Mouse (Mus musculus): Measurements from ENCODE around the gene Tmem196. TPM values are rescaled to one million over a fixed set of nuclear protein-coding genes. Genes with fewer than 3 reads are reported as not detected.

Gene Tmem196
- 0.05 TPM in 1 of 2 replicates, not detected in the other for polyA plus RNA-seq (2012; rRNA removed)
- not detected in 2 replicates for polyA plus RNA-seq (2014; fragmentation: Nextera tagmentation; extraction: Ambion mirVana)

GRCm38 (mm10) chr12:119945589-119946310, at the start of gene Tmem196:
Gene Tmem196 (plus strand): TSS chr12:119945822.
- no peak within 1 kb of the TSS; a peak in 1 of 4 replicates for H3K4me3 ChIP-seq (ENCODE audit: insufficient read depth in 1 of 2, low read depth in 2 of 2, low read length in 2 of 2)
- ATAC-seq (ENCODE audit: insufficient read depth): no peak
- 3% methylated on average over 25 of the region's 25 CpGs for WGBS (ENCODE audit: insufficient replicate concordance)
- H3K27me3 ChIP-seq (ENCODE audit: control insufficient read depth, insufficient read depth, low read length): peaks cover 4% of the 10 kb centered on the region; the same call in 1 of the 2 replicates
- TF ChIP-seq EP300 (IDR thresholded peaks at IDR 0.05; ENCODE audit: low read depth): no peak
- TF ChIP-seq CTCF (IDR thresholded peaks at IDR 0.05; ENCODE audit: low read depth): no peak
- no peaks in the 10 kb centered on the region for H3K4me1 ChIP-seq (replicated peaks; ENCODE audit: control insufficient read depth in 2 of 2, insufficient read depth in 2 of 2, low read length in 1 of 2)
- H3K9me3 ChIP-seq (ENCODE audit: control insufficient read depth, low read length): no peaks in the 10 kb centered on the region
- H3K4me2 ChIP-seq (ENCODE audit: low read depth): no peak within 1 kb of the TSS; the same call in 1 of the 2 replicates
- no peak within 1 kb of the TSS for H3K9ac ChIP-seq (replicated peaks)
- H3K27ac ChIP-seq: no peak within 1 kb of the TSS
- DNase-seq (ENCODE audit: low read depth in 3 of 3, low spot score in 3 of 3): no peak
- H3K36me3 ChIP-seq (replicated peaks; ENCODE audit: control insufficient read depth, insufficient read depth, low read depth): no peaks in the 10 kb centered on the region

DNA sequence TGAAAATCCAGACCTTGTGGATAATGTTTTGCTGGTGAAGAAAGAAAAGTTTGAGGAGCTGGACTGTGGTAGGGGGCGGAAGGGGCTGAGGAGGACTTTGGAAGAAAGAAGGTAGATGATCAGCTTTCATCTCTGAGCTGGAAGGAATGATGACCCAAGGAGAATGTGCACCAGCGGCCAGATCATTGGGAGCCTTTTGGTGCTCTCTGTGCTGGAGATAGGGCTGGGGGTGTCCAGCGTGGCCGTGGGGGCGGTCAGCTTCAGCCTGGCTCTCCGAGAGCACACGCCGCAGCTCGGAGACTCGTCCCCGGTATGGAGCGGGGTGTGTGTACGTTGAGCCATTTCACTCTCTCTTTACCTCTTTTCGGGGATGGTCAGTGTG, 680 bp downstream of the Tmem196 start:
- Histone ChIP-seq H3K27me3 (ENCODE audit: control insufficient read depth, insufficient read depth, low read length) (peaks cover 4% of the 10 kb centered on the region; the same call in 1 of the 2 replicates), H3K9me3 (ENCODE audit: control insufficient read depth, low read length) (no peaks in the 10 kb centered on the region), H3K9ac (replicated peaks) (no peak overlapping the region), H3K36me3 (replicated peaks; ENCODE audit: control insufficient read depth, insufficient read depth, low read depth) (no peaks in the 10 kb centered on the region), H3K4me1 (replicated peaks; ENCODE audit: control insufficient read depth in 2 of 2, insufficient read depth in 2 of 2, low read length in 1 of 2) (no peaks in the 10 kb centered on the region), H3K27ac (no peak overlapping the region), H3K4me2 (ENCODE audit: low read depth) (no peak overlapping the region), H3K4me3 (ENCODE audit: insufficient read depth in 1 of 2, low read depth in 2 of 2, low read length in 2 of 2) (no peak overlapping the region)
- no peak for TF ChIP-seq EP300 (IDR thresholded peaks at IDR 0.05; ENCODE audit: low read depth)
- no peak for TF ChIP-seq CTCF (IDR thresholded peaks at IDR 0.05; ENCODE audit: low read depth)
- no peak for DNase-seq (ENCODE audit: low read depth in 3 of 3, low spot score in 3 of 3)
- 9% methylated on average over 14 of the region's 14 CpGs for WGBS (ENCODE audit: insufficient replicate concordance)
- no peak for ATAC-seq (ENCODE audit: insufficient read depth)

GRCm38 (mm10) chr12:119957041-119957440, 11.4 kb downstream of the Tmem196 start:
- H3K4me3 ChIP-seq (ENCODE audit: insufficient read depth in 1 of 2, low read depth in 2 of 2, low read length in 2 of 2): no peak overlapping the region
- no peaks in the 10 kb centered on the region for H3K4me1 ChIP-seq (replicated peaks; ENCODE audit: control insufficient read depth in 2 of 2, insufficient read depth in 2 of 2, low read length in 1 of 2)
- H3K9ac ChIP-seq (replicated peaks): no peak overlapping the region
- ATAC-seq (ENCODE audit: insufficient read depth) (no peak), DNase-seq (ENCODE audit: low read depth in 3 of 3, low spot score in 3 of 3) (no peak)
- no peak overlapping the region for H3K27ac ChIP-seq
- no peak overlapping the region for H3K4me2 ChIP-seq (ENCODE audit: low read depth)
- no peaks in the 10 kb centered on the region for H3K9me3 ChIP-seq (ENCODE audit: control insufficient read depth, low read length)
- no peaks in the 10 kb centered on the region for H3K36me3 ChIP-seq (replicated peaks; ENCODE audit: control insufficient read depth, insufficient read depth, low read depth)
- WGBS (ENCODE audit: insufficient replicate concordance): 59% methylated on average over 3 of the region's 3 CpGs
- no peak for TF ChIP-seq EP300 (IDR thresholded peaks at IDR 0.05; ENCODE audit: low read depth)
- TF ChIP-seq CTCF (IDR thresholded peaks at IDR 0.05; ENCODE audit: low read depth): no peak
- no peaks in the 10 kb centered on the region for H3K27me3 ChIP-seq (ENCODE audit: control insufficient read depth, insufficient read depth, low read length)

- 34% methylated on average over 1 of the region's 1 CpGs for WGBS (ENCODE audit: insufficient replicate concordance)
- TF ChIP-seq CTCF (IDR thresholded peaks at IDR 0.05; ENCODE audit: low read depth) (no peak), EP300 (IDR thresholded peaks at IDR 0.05; ENCODE audit: low read depth) (no peak)
- no peak for DNase-seq (ENCODE audit: low read depth in 3 of 3, low spot score in 3 of 3)
Observed at GRCm38 (mm10) chr12:119960730-119961129, 15.1 kb downstream of the Tmem196 start.

GRCm38 (mm10) chr12:119965373-119965772, 19.8 kb downstream of the Tmem196 start:
- Histone ChIP-seq H3K36me3 (replicated peaks; ENCODE audit: control insufficient read depth, insufficient read depth, low read depth) (no peaks in the 10 kb centered on the region), H3K9ac (replicated peaks) (no peak overlapping the region), H3K4me1 (replicated peaks; ENCODE audit: control insufficient read depth in 2 of 2, insufficient read depth in 2 of 2, low read length in 1 of 2) (no peaks in the 10 kb centered on the region), H3K4me3 (ENCODE audit: insufficient read depth in 1 of 2, low read depth in 2 of 2, low read length in 2 of 2) (no peak overlapping the region), H3K27ac (no peak overlapping the region), H3K4me2 (ENCODE audit: low read depth) (no peak overlapping the region), H3K27me3 (ENCODE audit: control insufficient read depth, insufficient read depth, low read length) (no peaks in the 10 kb centered on the region), H3K9me3 (ENCODE audit: control insufficient read depth, low read length) (no peaks in the 10 kb centered on the region)
- TF ChIP-seq EP300 (IDR thresholded peaks at IDR 0.05; ENCODE audit: low read depth) (no peak), CTCF (IDR thresholded peaks at IDR 0.05; ENCODE audit: low read depth) (no peak)
- DNase-seq (ENCODE audit: low read depth in 3 of 3, low spot score in 3 of 3) (no peak), ATAC-seq (ENCODE audit: insufficient read depth) (no peak)

More at GRCm38 (mm10) chr12:119960730-119961129, 15.1 kb downstream of the Tmem196 start:
- no peaks in the 10 kb centered on the region for H3K36me3 ChIP-seq (replicated peaks; ENCODE audit: control insufficient read depth, insufficient read depth, low read depth)
- H3K9ac ChIP-seq (replicated peaks): no peak overlapping the region
- no peak overlapping the region for H3K27ac ChIP-seq
- ATAC-seq (ENCODE audit: insufficient read depth): no peak
- H3K4me1 ChIP-seq (replicated peaks; ENCODE audit: control insufficient read depth in 2 of 2, insufficient read depth in 2 of 2, low read length in 1 of 2): no peaks in the 10 kb centered on the region
- H3K9me3 ChIP-seq (ENCODE audit: control insufficient read depth, low read length): no peaks in the 10 kb centered on the region
- H3K27me3 ChIP-seq (ENCODE audit: control insufficient read depth, insufficient read depth, low read length): no peaks in the 10 kb centered on the region
- H3K4me2 ChIP-seq (ENCODE audit: low read depth): no peak overlapping the region
- H3K4me3 ChIP-seq (ENCODE audit: insufficient read depth in 1 of 2, low read depth in 2 of 2, low read length in 2 of 2): no peak overlapping the region

All from liver, embryonic 14.5 days (tissue).